In the genomic region with DNA sequence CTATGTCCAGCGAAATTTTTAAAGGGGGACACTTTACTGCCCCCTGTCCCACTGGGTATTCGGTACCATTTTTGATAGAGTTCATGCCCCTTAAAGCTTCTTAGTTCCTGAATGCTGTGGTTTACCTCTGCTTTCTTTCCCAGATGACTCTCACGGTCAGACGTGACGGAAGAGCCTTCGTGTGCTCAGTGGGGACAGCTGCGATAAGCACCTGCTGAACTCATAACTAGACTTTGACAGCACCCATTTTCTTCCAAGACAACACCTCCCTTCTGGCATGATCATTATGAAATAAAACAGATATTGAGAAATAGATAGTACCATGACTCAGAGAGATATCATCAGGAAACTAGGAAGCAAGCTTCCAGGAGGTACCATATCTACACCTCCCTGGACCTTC, we compare ENCODE assay signal across 30 mouse cellular contexts. TPM values are rescaled to one million over a fixed set of nuclear protein-coding genes. Genes with fewer than 3 reads are reported as not detected.
A peak's percentile ranks its signal among the peaks of the same experiment; 100 is the strongest.
DNase-seq lines count a peak whose midpoint lies in the region; ATAC-seq and TF ChIP-seq lines count a peak whose summit lies in the region.
"Had no signal": no experiment of that assay in that cellular context is flagged by ENCODE, and none has a peak within 500 bp of the region (broad histone marks: within the 10 kb centered on the region; RNA-seq: fewer than 3 reads in every experiment).

No protein-coding gene starts in this region.

- H3K27me3 ChIP-seq in intestine, embryonic 16.5 days (replicated peaks; ENCODE audit: control insufficient read depth, insufficient read depth, low read length), result no peaks in the 10 kb centered on the region
- H3K27me3 ChIP-seq in intestine, embryonic 15.5 days (replicated peaks), result no peaks in the 10 kb centered on the region
- no peaks in the 10 kb centered on the region for H3K27me3 ChIP-seq in myocyte (ENCODE audit: control insufficient read depth, insufficient read depth, insufficient read length)
- no peaks in the 10 kb centered on the region for H3K27me3 ChIP-seq in stomach, postnatal 0 days (ENCODE audit: control insufficient read depth, insufficient read depth, low read length)
- H3K27me3 ChIP-seq: CH12.LX; embryonic facial prominence, embryonic 13.5 days; embryonic facial prominence, embryonic 15.5 days; forebrain, embryonic 12.5 days had no signal

- no peak for TF ChIP-seq POLR2A in myocyte (IDR thresholded peaks at IDR 0.05; ENCODE audit: insufficient read length, low read depth)

- no peaks in the 10 kb centered on the region for H3K4me1 ChIP-seq in intestine, embryonic 16.5 days (ENCODE audit: control insufficient read depth, insufficient read depth, low read length)
- no peaks in the 10 kb centered on the region for H3K4me1 ChIP-seq in intestine, embryonic 15.5 days (replicated peaks)
- H3K4me1 ChIP-seq in stomach, postnatal 0 days (replicated peaks; ENCODE audit: control insufficient read depth, insufficient read depth), result no peaks in the 10 kb centered on the region
- H3K4me1 ChIP-seq: embryonic facial prominence, embryonic 13.5 days; embryonic facial prominence, embryonic 15.5 days; forebrain, embryonic 10.5 days; forebrain, embryonic 12.5 days had no signal

- TF ChIP-seq CTCF in stomach, postnatal 0 days (IDR thresholded peaks at IDR 0.05; ENCODE audit: low read depth), result no peak

- no peaks in the 10 kb centered on the region for H3K36me3 ChIP-seq in intestine, embryonic 16.5 days (ENCODE audit: control insufficient read depth, insufficient read depth, low read length)
- no peaks in the 10 kb centered on the region for H3K36me3 ChIP-seq in intestine, embryonic 15.5 days
- H3K36me3 ChIP-seq in myocyte (ENCODE audit: control insufficient read depth, insufficient read depth), result no peaks in the 10 kb centered on the region
- no peaks in the 10 kb centered on the region for H3K36me3 ChIP-seq in stomach, postnatal 0 days (ENCODE audit: control insufficient read depth, insufficient read depth, low read length)
- H3K36me3 ChIP-seq: embryonic facial prominence, embryonic 13.5 days; embryonic facial prominence, embryonic 15.5 days; forebrain, embryonic 10.5 days; forebrain, embryonic 12.5 days; G1E had no signal

- H3ac ChIP-seq in myocyte (ENCODE audit: control insufficient read depth, insufficient read length), result no peak overlapping the region

- 76% methylated on average over 7 of the region's 7 CpGs for WGBS in intestine, embryonic 16.5 days
- WGBS in intestine, embryonic 15.5 days, result 84% methylated on average over 7 of the region's 7 CpGs
- 83% methylated on average over 7 of the region's 7 CpGs for WGBS in stomach, postnatal 0 days

- no peak for DNase-seq in stomach, postnatal 0 days (ENCODE audit: low spot score)
- DNase-seq in B cell, adult 2 months, result no peak
- DNase-seq in urinary bladder, postnatal 4 days (ENCODE audit: low spot score in 2 of 2), result no peak
- DNase-seq: adrenal gland, adult 8-10 months; adrenal gland, postnatal 14 days; adrenal gland, postnatal 36 days; cerebellum, adult 11 months; cerebellum, adult 18-20 months; cerebellum, adult 8-10 months; cerebellum, adult 9-11 months; cerebellum, postnatal 14 days; cerebellum, postnatal 36 days; embryo, embryonic 11 days had no signal

- peak; percentile 43 for ATAC-seq in intestine, embryonic 16.5 days
- ATAC-seq in intestine, embryonic 15.5 days, result no peak
- ATAC-seq in stomach, postnatal 0 days (ENCODE audit: low FRiP score, low TSS enrichment), result no peak
- ATAC-seq: activated CD4-positive, CD25-positive, alpha-beta regulatory T cell, adult 4 months; CD4-positive, CD25-positive, alpha-beta regulatory T cell, adult 4 months; forebrain, embryonic 14.5 days; forebrain, embryonic 16.5 days; Patski had no signal

- TF ChIP-seq EP300 in stomach, postnatal 0 days (optimal IDR thresholded peaks at IDR 0.05), result no peak

- no peaks in the 10 kb centered on the region for H3K79me2 ChIP-seq in myocyte (ENCODE audit: control insufficient read depth, insufficient read depth)

- H3K9me3 ChIP-seq in intestine, embryonic 16.5 days (ENCODE audit: control insufficient read depth, low read length), result no peaks in the 10 kb centered on the region
- H3K9me3 ChIP-seq in intestine, embryonic 15.5 days, result no peaks in the 10 kb centered on the region
- H3K9me3 ChIP-seq in stomach, postnatal 0 days (ENCODE audit: control insufficient read depth, low read length), result no peaks in the 10 kb centered on the region
- H3K9me3 ChIP-seq: embryonic facial prominence, embryonic 13.5 days; embryonic facial prominence, embryonic 15.5 days; forebrain, embryonic 10.5 days; forebrain, embryonic 12.5 days; G1E had no signal

- no peak overlapping the region for H3K4me3 ChIP-seq in intestine, embryonic 16.5 days (ENCODE audit: low read length)
- H3K4me3 ChIP-seq in intestine, embryonic 15.5 days (replicated peaks), result no peak overlapping the region
- no peak overlapping the region for H3K4me3 ChIP-seq in myocyte
- H3K4me3 ChIP-seq in stomach, postnatal 0 days (ENCODE audit: low read depth, low read length), result no peak overlapping the region
- H3K4me3 ChIP-seq: embryonic facial prominence, embryonic 13.5 days; embryonic facial prominence, embryonic 15.5 days; erythroblast, embryonic 14.5 days; forebrain, embryonic 10.5 days; forebrain, embryonic 12.5 days had no signal

- no peak overlapping the region for H3K27ac ChIP-seq in intestine, embryonic 16.5 days (ENCODE audit: low read length)
- no peak overlapping the region for H3K27ac ChIP-seq in intestine, embryonic 15.5 days
- peak overlapping the region; percentile 24; the same call in 1 of the 2 replicates for H3K27ac ChIP-seq in stomach, postnatal 0 days (replicated peaks)
- H3K27ac ChIP-seq: embryonic facial prominence, embryonic 13.5 days; embryonic facial prominence, embryonic 15.5 days; forebrain, embryonic 10.5 days; forebrain, embryonic 12.5 days had no signal

- no peak overlapping the region for H3K9ac ChIP-seq in intestine, embryonic 16.5 days (ENCODE audit: low read depth, low read length)
- no peak overlapping the region for H3K9ac ChIP-seq in intestine, embryonic 15.5 days
- H3K9ac ChIP-seq in stomach, postnatal 0 days (ENCODE audit: low read length), result no peak overlapping the region
- H3K9ac ChIP-seq: embryonic facial prominence, embryonic 13.5 days; embryonic facial prominence, embryonic 15.5 days; forebrain, embryonic 12.5 days had no signal

- H3K4me2 ChIP-seq in intestine, embryonic 16.5 days (ENCODE audit: low read depth, low read length), result no peak overlapping the region
- H3K4me2 ChIP-seq in intestine, embryonic 15.5 days (replicated peaks), result no peak overlapping the region
- no peak overlapping the region for H3K4me2 ChIP-seq in myocyte (ENCODE audit: low read depth)
- no peak overlapping the region for H3K4me2 ChIP-seq in stomach, postnatal 0 days (replicated peaks; ENCODE audit: low read depth)
- H3K4me2 ChIP-seq: embryonic facial prominence, embryonic 13.5 days; embryonic facial prominence, embryonic 15.5 days; forebrain, embryonic 12.5 days had no signal

TF ChIP-seq in myocyte, 11 proteins besides CTCF, POLR2A, EP300 and RAD21:
- peak in 2 of 3 experiments; percentile 72 to 85 for TF ChIP-seq MYOD1 (IDR thresholded peaks at IDR 0.05; ENCODE audit: control insufficient read depth in 1 of 3, insufficient read length in 2 of 3, low read depth in 2 of 3)
- TF ChIP-seq CEBPB (IDR thresholded peaks at IDR 0.05; ENCODE audit: insufficient read depth, poor library complexity, severe bottlenecking), result no peak
- TF ChIP-seq SRF (IDR thresholded peaks at IDR 0.05; ENCODE audit: control insufficient read depth, insufficient read length, low read depth), result no peak
- TF ChIP-seq MYOG (IDR thresholded peaks at IDR 0.05; ENCODE audit: control insufficient read depth in 1 of 3, insufficient read depth in 1 of 3, insufficient read length in 2 of 3, low read depth in 2 of 3), result peak in 1 of 3 experiments; percentile 37

RNA-seq across cellular contexts. Expression of a gene that starts 15.2 kb away (rescaled TPM):
- polyA plus RNA-seq in intestine, embryonic 16.5 days (2015; fragmentation: Nextera tagmentation; extraction: Ambion mirVana), result 1.3 and 1.7 TPM in 2 replicates
- polyA plus RNA-seq in intestine, embryonic 15.5 days (2015; fragmentation: Nextera tagmentation; extraction: Ambion mirVana), result 0.85 and 1.3 TPM in 2 replicates
- polyA plus RNA-seq in myocyte (2012; fragmentation: generic; extraction: Trizol), result not detected
- 50.6 and 55.3 TPM in 2 replicates for polyA plus RNA-seq in stomach, postnatal 0 days (2015; fragmentation: Nextera tagmentation; extraction: Ambion mirVana)
- polyA plus RNA-seq: brain, embryonic 14.5 days; embryonic facial prominence, embryonic 11.5 days; embryonic facial prominence, embryonic 13.5 days; forebrain, embryonic 10.5 days; forebrain, embryonic 12.5 days; forebrain, embryonic 14.5 days; forebrain, embryonic 16.5 days; G1E; Patski had no signal

RNA-seq across cellular contexts. Expression of a gene that starts 36.7 kb away (rescaled TPM):
- 0.18 and 0.38 TPM in 2 replicates for polyA plus RNA-seq in intestine, embryonic 16.5 days (2015; fragmentation: Nextera tagmentation; extraction: Ambion mirVana)
- polyA plus RNA-seq in intestine, embryonic 15.5 days (2015; fragmentation: Nextera tagmentation; extraction: Ambion mirVana), result 0.15 and 0.23 TPM in 2 replicates
- 0.02 TPM for polyA plus RNA-seq in myocyte (2012; fragmentation: generic; extraction: Trizol)
- polyA plus RNA-seq in stomach, postnatal 0 days (2015; fragmentation: Nextera tagmentation; extraction: Ambion mirVana), result 0.42 and 0.69 TPM in 2 replicates
- polyA plus RNA-seq: embryonic facial prominence, embryonic 11.5 days; erythroblast, embryonic 14.5 days; forebrain, embryonic 14.5 days; forebrain, embryonic 16.5 days; G1E had no signal

Comparison
In these comparisons a context has a peak if more than half of its experiments do, and no peak if none do; other contexts are left out.
1. RNA of a gene that starts 15.2 kb away (polyA plus RNA-seq): 50.6 to 55.3 TPM in stomach, postnatal 0 days; 1.3 to 1.7 TPM in intestine, embryonic 16.5 days, 0.85 to 1.3 TPM in intestine, embryonic 15.5 days and not detected in myocyte (single experiment); every median in the first group is over 10 times any median in the second.